Mouse (Mus musculus): ENCODE data around the gene Cfap73.

DNA sequence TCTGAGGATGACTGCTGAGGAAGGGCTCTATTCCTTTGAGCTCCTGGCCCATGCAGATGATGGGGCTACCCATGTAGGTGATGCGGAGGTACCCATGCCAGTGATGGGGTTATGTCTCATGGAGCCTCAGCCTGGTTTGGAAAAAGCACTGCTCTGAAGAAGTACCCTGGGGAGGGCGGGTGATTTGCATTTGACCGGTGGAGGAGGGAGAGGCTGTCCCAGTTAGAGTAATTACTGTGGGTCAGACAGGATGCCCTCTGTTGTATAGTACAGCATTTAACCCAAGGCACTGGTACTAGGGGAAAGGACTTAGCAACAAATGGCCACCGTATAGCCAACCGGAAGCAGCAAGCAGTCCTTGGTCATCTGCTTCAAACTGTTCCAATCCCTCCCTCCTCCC lies 825 bp upstream of the Cfap73 start:
- TF ChIP-seq CTCF (conservative IDR thresholded peaks at IDR 0.05; ENCODE audit: low read length) = no peak
- TF ChIP-seq POU5F1 (IDR thresholded peaks at IDR 0.05; ENCODE audit: borderline replicate concordance, low read length) = no peak
- TF ChIP-seq NANOG (IDR thresholded peaks at IDR 0.05; ENCODE audit: borderline replicate concordance, low read length) = no peak

All from E14TG2a.4 (cell line).